Mouse (Mus musculus) midbrain, embryonic 11.5 days (tissue): ENCODE measurements around the gene Hkdc1. TPM values are rescaled to one million over a fixed set of nuclear protein-coding genes. Genes with fewer than 3 reads are reported as not detected.

Experiments used
- ATAC-seq: fragments of 200-750 bp; cut with Nextera tagmentation; 2 replicates; pipeline ENCODE4 v1.8.0; 2017; ENCODE audit warnings: moderate TSS enrichment, moderate library complexity; ENCODE audit not compliant: low FRiP score
- DNase-seq: peaks from one replicate; pipeline ENCODE4 v3.0.0; 2015; ENCODE audit warnings: low spot score; ENCODE audit errors: missing footprints
- H3K27ac ChIP-seq: fragments of 300-500 bp; sonication (generic); 2 replicates; pipeline ENCODE4 v1.5.1; 2014; ENCODE audit warnings: low read depth, low read length
- H3K27me3 ChIP-seq: fragments of 300-500 bp; sonication (generic); 2 replicates; pipeline ENCODE4 v1.6.1; 2014; ENCODE audit warnings: mild to moderate bottlenecking, low read length, moderate library complexity, mixed read lengths; ENCODE audit not compliant: control insufficient read depth, insufficient read depth
- H3K36me3 ChIP-seq: fragments of 300-500 bp; sonication (generic); 2 replicates; pipeline ENCODE4 v1.6.1; 2014; ENCODE audit warnings: mild to moderate bottlenecking, low read length, moderate library complexity, mixed read lengths; ENCODE audit not compliant: control insufficient read depth, insufficient read depth
- H3K4me1 ChIP-seq: fragments of 300-500 bp; sonication (generic); 2 replicates; pipeline ENCODE4 v1.6.1; 2014; ENCODE audit warnings: low read length; ENCODE audit not compliant: control insufficient read depth, insufficient read depth
- H3K4me2 ChIP-seq: fragments of 300-500 bp; sonication (generic); 2 replicates; pipeline ENCODE4 v1.6.1; 2014; ENCODE audit warnings: mild to moderate bottlenecking, moderate library complexity
- H3K4me3 ChIP-seq: fragments of 300-500 bp; sonication (generic); 2 replicates; pipeline ENCODE4 v1.5.1; 2014; ENCODE audit warnings: low read depth, low read length
- H3K9ac ChIP-seq: fragments of 300-500 bp; sonication (generic); 2 replicates; pipeline ENCODE4 v1.6.1; 2014; ENCODE audit warnings: low read length
- H3K9me3 ChIP-seq: fragments of 300-500 bp; sonication (generic); 2 replicates; pipeline ENCODE4 v1.6.1; 2016; ENCODE audit warnings: low read length; ENCODE audit not compliant: control insufficient read depth
- WGBS: fragments of 180-500 bp; shearing (Covaris S2); extraction: QIAGEN DNeasy Blood & Tissue Kit; methylation state at CpG from one replicate; pipeline ENCODE4 v1.1.7; 2014; 5-methylcytosine and 5-hydroxymethylcytosine counted together
- polyA plus RNA-seq: library from polyadenylated mRNA; unstranded; fragments of >200 nt; fragmentation: Nextera tagmentation; extraction: Ambion mirVana; gene quantifications from 2 replicates; pipeline ENCODE4 v1.2.1, GENCODE M21; 2014

Hkdc1 gene
- polyA plus RNA-seq, 1 experiment from 2014 or later, result 0.11 TPM

GRCm38 (mm10) chr10:62334686-62335422 is 87.4 kb downstream of the Hkdc1 start:
- H3K4me1 ChIP-seq, result peaks cover 14% of the 10 kb centered on the region
- no peak for ATAC-seq
- no peaks in the 10 kb centered on the region for H3K36me3 ChIP-seq
- H3K9ac ChIP-seq, result no peak overlapping the region
- no peak overlapping the region for H3K27ac ChIP-seq
- no peaks in the 10 kb centered on the region for H3K9me3 ChIP-seq
- DNase-seq, result no peak
- H3K4me3 ChIP-seq, result no peak overlapping the region
- H3K4me2 ChIP-seq, result no peak overlapping the region
- 38% methylated on average over 20 of the region's 20 CpGs for WGBS
- no peaks in the 10 kb centered on the region for H3K27me3 ChIP-seq

- 69% methylated on average over 14 of the region's 14 CpGs for WGBS
Measured at GRCm38 (mm10) chr10:62333269-62333668, 89.0 kb downstream of the Hkdc1 start.

More at GRCm38 (mm10) chr10:62333269-62333668, 89.0 kb downstream of the Hkdc1 start:
- H3K4me3 ChIP-seq, result no peak overlapping the region
- peaks cover 5% of the 10 kb centered on the region; the same call in 1 of the 2 replicates for H3K4me1 ChIP-seq
- no peak overlapping the region for H3K9ac ChIP-seq
- H3K27me3 ChIP-seq, result no peaks in the 10 kb centered on the region
- no peak for DNase-seq
- no peak for ATAC-seq
- no peak overlapping the region for H3K27ac ChIP-seq
- no peak overlapping the region for H3K4me2 ChIP-seq
- H3K9me3 ChIP-seq, result no peaks in the 10 kb centered on the region
- no peaks in the 10 kb centered on the region for H3K36me3 ChIP-seq

Other genes with a start within 250 kb of the Hkdc1 start
- gene Tspan15, start 191.2 kb downstream of the Hkdc1 start, polyA plus RNA-seq, result 8.6 and 9.3 TPM in 2 replicates
- gene Tacr2, start 170.1 kb downstream of the Hkdc1 start, polyA plus RNA-seq, result not detected in 2 replicates
- 19.3 and 23.4 TPM in 2 replicates for gene Hk1, start 42.6 kb downstream of the Hkdc1 start, polyA plus RNA-seq
- 1.2 and 1.7 TPM in 2 replicates for gene 4930507D05Rik, start 27.0 kb upstream of the Hkdc1 start, polyA plus RNA-seq
- gene Supv3l1, start 27.2 kb upstream of the Hkdc1 start, polyA plus RNA-seq, result 29.1 and 31.6 TPM in 2 replicates
- 107 and 117 TPM in 2 replicates for gene Vps26a, start 64.3 kb upstream of the Hkdc1 start, polyA plus RNA-seq
- gene Srgn, start 105.0 kb upstream of the Hkdc1 start, polyA plus RNA-seq, result 6.6 and 6.8 TPM in 2 replicates
- gene Kif1bp, start 156.0 kb upstream of the Hkdc1 start, polyA plus RNA-seq, result 56.2 and 61.1 TPM in 2 replicates
- gene Ddx21, start 179.8 kb upstream of the Hkdc1 start, polyA plus RNA-seq, result 37.5 and 39.2 TPM in 2 replicates
- gene Ddx50, start 228.7 kb upstream of the Hkdc1 start, polyA plus RNA-seq, result 127 and 143 TPM in 2 replicates